Mouse (Mus musculus): ENCODE results near the gene Exoc4.

- TF ChIP-seq POLR2A (IDR thresholded peaks at IDR 0.05; ENCODE audit: low read depth, low read length) (no peak), CTCF (conservative IDR thresholded peaks at IDR 0.05; ENCODE audit: insufficient read depth, insufficient read length, low read depth, low read length) (no peak)
Observed at GRCm38 (mm10) chr6:33489788-33490187, 240.9 kb downstream of the Exoc4 start.

Data from kidney, adult 2 months (tissue).